Mouse (Mus musculus) B cell, adult 2 months (primary cell): ENCODE results near the gene Lhcgr.
A peak's percentile ranks its signal among the peaks of the same experiment; 100 is the strongest.
"Not testable (repeated sequence)": the region's sequence is repeated elsewhere in the genome, so short reads cannot be mapped to it uniquely, and the experiment has no call there.

ENCODE experiments used
- DNase-seq, 2 experiments: peaks; one replicate each; pipeline ENCODE4 v3.0.0; 2022

The Lhcgr gene

GRCm38 (mm10) chr17:88791440-88792152 is at the start of gene Lhcgr:
Gene Lhcgr (minus strand): TSS chr17:88791990.
- DNase-seq: no peak

GRCm38 (mm10) chr17:88817601-88818000 is 25.8 kb upstream of the Lhcgr start:
- DNase-seq: no peak

- DNase-seq: not testable (repeated sequence)
These were observed 21.2 kb upstream of the Lhcgr start for GRCm38 (mm10) chr17:88812943-88813342.

- no peak for DNase-seq
These were observed 19.0 kb upstream of the Lhcgr start for GRCm38 (mm10) chr17:88810807-88811206.

- DNase-seq: no peak
These were observed 14.6 kb upstream of the Lhcgr start for GRCm38 (mm10) chr17:88806421-88806820.

- no peak for DNase-seq
These were observed 11.7 kb upstream of the Lhcgr start for GRCm38 (mm10) chr17:88803441-88803840.

GRCm38 (mm10) chr17:88790680-88791079 is 1.1 kb downstream of the Lhcgr start:
- DNase-seq: no peak

GRCm38 (mm10) chr17:88788392-88788791 is 3.4 kb downstream of the Lhcgr start:
- DNase-seq: no peak

- no peak for DNase-seq
These were observed 4.9 kb downstream of the Lhcgr start for GRCm38 (mm10) chr17:88786881-88787280.

- DNase-seq: no peak
These were observed 5.4 kb downstream of the Lhcgr start for GRCm38 (mm10) chr17:88786385-88786784.

- no peak for DNase-seq
These were observed 12.6 kb downstream of the Lhcgr start for GRCm38 (mm10) chr17:88779148-88779547.

GRCm38 (mm10) chr17:88774103-88774526 is 17.7 kb downstream of the Lhcgr start:
- no peak for DNase-seq

GRCm38 (mm10) chr17:88770081-88770480 is 21.7 kb downstream of the Lhcgr start:
- DNase-seq: no peak

GRCm38 (mm10) chr17:88769283-88769859 is 22.4 kb downstream of the Lhcgr start:
- no peak for DNase-seq

- no peak for DNase-seq
These were observed 24.9 kb downstream of the Lhcgr start for GRCm38 (mm10) chr17:88766857-88767256.

- no peak for DNase-seq
These were observed 27.7 kb downstream of the Lhcgr start for GRCm38 (mm10) chr17:88764136-88764485.

- no peak for DNase-seq
These were observed 28.2 kb downstream of the Lhcgr start for GRCm38 (mm10) chr17:88763396-88764135.

GRCm38 (mm10) chr17:88758003-88758437 is 33.8 kb downstream of the Lhcgr start:
- no peak for DNase-seq

GRCm38 (mm10) chr17:88755776-88756175 is 36.0 kb downstream of the Lhcgr start:
- DNase-seq: no peak

- DNase-seq: no peak
These were observed 38.3 kb downstream of the Lhcgr start for GRCm38 (mm10) chr17:88753472-88753857.

- DNase-seq: peak; percentile 22 to 23
These were observed 38.8 kb downstream of the Lhcgr start for GRCm38 (mm10) chr17:88752827-88753471.

GRCm38 (mm10) chr17:88749646-88750045 is 42.1 kb downstream of the Lhcgr start:
- DNase-seq: no peak

GRCm38 (mm10) chr17:88706231-88706649 is 85.5 kb downstream of the Lhcgr start:
- DNase-seq: no peak
